Mouse (Mus musculus) thymus, postnatal 4 days (tissue): ENCODE measurements around the gene Nt5c3.
"Not testable (repeated sequence)": the region's sequence is repeated elsewhere in the genome, so short reads cannot be mapped to it uniquely, and the experiment has no call there.

Experiments
- DNase-seq: peaks from one replicate; pipeline ENCODE4 v3.0.0; 2021

The Nt5c3 gene

DNA sequence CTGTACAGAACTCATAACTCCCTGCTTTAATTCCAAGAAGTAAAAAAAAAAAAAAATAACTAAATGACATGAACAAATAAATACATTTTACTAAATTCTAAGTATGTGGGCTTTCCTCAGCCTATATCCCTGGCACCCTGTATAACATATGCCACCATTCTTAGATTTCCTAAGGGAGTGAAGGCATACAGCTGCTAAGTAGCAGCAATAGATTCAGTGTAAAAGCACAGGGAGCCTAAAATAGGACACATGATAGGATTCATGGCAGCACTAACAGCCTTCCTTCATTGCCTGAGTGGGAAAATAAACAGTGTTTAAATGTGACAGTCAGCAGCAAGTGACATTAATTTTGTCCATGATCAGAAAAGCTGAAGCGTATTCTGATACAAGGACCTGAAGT is 19.4 kb downstream of the Nt5c3 start:
- DNase-seq: no peak

DNA sequence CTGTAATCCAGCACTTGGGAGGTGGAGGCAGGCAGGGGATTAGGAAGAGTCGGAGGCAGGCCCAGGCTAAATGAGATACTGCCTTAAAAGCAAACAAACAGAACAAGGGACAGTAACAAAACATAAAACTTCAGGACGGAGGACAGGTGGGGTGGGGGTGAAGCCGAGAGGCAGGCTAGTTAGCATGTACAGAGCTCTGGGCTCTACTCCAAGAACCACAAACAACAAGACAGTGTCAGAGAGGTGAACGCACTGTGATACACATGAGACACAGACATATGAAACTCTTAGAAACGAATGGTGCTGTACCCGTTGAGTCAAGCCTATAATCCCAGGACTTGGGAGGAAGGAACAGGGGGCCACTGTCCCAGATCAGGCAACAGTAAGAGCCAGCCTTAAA is 19.9 kb downstream of the Nt5c3 start:
- no peak for DNase-seq

DNA sequence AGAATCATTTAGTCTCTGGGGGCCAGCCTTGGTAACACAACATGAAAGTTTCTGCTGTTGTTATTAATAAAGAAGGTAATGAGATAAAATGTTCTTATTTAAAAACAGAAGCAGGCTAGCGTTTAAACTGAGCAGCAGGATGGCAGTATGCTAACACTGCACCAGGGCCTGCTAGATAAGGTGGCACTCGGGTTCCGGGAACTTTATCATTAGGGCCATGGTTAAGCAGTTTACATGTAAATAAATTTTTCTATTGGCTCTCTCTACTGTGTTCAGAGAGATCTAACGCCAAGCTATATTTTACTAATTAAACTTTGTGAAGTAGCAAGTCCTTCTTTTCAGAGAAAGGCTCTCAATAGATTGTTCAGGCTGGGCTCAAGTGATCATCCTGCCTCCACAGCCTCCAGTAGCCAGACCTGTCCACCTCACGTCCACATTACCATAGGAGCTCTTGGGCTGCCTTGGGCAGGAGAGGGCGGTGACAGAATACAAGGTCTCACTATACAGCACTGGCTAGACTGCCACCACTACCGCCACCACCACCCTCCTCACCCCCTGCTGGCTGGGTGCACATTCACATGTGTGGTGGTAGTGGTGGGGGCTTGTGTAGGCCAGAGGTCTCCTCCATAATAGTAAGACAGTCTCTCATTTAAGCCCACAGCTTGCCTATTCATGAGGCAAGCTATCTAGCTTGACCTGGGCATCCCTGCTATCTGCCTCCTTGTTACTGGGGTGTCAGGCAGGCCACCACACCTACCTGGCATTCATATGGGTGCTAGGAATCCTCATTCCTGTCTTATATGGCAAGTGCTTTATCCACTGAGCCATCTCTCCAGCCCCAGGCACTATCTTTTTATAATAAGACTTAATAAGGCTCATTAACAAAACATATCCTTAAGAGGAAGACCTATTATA is 20.9 kb downstream of the Nt5c3 start:
- peak; percentile 31 for DNase-seq

DNA sequence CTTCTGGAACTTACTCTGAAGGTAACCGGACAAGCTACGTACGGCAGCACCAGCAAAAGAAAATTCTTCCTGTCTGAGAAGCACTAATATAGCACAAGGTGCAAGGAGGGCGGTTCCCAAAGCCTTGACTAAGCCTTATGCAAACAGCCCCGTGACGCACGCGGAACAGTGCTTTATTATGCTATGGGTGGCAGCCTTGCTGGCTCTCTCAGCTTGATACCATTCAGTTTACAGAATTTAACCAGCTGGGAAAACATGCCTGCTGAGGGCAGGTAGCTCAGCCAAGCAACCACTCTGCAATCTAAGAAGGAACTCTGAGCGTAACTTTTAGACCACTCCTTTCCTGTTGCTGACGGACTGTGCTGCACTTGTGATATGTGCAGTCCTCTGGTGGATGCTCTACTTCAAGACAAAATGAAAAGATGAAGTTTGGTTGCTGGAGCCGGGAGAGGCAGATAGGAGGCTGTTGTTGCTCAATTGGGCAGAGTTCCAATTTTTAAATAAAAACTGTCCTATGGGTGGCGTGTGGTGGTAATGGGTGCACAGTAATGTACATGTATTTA is 21.8 kb downstream of the Nt5c3 start:
- peak; percentile 62 for DNase-seq

DNA sequence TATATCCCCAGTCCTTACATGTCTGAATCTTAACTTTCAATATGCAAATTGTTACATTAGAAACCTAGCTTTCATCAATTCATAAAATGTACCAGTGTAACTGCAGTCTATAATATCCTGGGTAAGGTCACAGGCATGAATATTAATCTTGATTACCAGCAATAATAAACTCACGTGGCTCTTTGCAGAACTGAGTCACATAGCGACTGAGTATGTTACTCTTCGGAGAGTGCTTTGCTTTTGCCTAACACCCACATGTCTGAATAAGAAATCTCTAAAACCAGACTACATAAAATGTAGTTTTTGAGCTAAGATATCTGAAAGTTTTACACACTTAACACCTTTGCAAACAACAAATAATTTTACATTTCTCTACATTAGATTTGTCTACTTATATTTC is 22.4 kb downstream of the Nt5c3 start:
- DNase-seq: no peak

DNA sequence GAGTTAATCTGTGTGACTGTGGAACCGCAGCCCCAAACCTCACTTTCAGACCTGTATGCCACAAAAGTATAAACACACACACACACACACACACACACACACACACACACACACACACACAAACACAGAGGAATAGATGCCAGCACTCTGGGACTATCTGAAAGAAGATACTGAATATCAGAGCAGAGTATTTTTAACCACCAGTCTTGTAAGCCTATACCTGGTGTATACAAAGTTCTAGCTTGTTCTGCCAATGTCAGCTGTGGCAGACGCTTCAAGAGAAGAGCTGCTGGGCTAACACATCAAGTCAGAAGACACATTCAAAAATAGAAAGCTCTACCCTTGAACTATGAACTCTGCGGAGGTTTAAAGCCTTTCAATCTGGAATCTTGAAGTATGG is 24.1 kb downstream of the Nt5c3 start:
- no peak for DNase-seq

- DNase-seq: no peak
These were observed 33.0 kb downstream of the Nt5c3 start for GRCm38 (mm10) chr6:56890762-56891161.

GRCm38 (mm10) chr6:56888561-56888960 is 35.2 kb downstream of the Nt5c3 start:
- DNase-seq: no peak

DNA sequence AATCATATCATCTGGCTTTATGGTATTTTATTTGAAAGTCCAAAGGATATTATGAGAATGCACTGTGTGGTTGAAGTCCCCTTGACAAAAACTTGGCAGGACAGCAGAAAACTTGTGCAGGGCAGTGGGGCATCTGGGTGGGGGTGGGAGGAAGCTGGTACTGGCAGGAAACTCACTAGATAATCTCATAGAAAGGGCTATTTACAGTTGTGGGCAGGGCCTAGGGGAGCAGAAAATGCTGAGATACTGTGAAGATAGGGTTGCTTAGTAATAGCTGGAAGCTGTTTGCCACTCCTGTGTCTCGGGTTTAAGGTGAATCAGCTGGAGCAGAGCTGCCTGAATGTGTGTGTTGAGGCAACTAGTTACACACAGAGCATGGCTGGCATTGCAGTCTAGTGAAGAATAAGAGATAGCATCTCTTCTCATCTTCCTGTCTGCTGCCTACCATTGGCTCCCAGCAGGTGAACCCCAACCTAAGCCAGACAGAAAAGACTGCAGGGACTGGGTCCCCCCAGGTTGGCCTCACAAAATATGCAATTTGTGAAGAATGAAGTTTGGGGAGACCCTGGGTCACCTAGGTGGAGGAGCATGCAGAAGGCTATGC is 44.3 kb downstream of the Nt5c3 start:
- DNase-seq: no peak

GRCm38 (mm10) chr6:56877985-56878384 is 45.7 kb downstream of the Nt5c3 start:
- DNase-seq: peak; percentile 27

- no peak for DNase-seq
These were observed 46.9 kb downstream of the Nt5c3 start for GRCm38 (mm10) chr6:56876870-56877269.

- DNase-seq: no peak
These were observed 53.7 kb downstream of the Nt5c3 start for GRCm38 (mm10) chr6:56870027-56870426.

DNA sequence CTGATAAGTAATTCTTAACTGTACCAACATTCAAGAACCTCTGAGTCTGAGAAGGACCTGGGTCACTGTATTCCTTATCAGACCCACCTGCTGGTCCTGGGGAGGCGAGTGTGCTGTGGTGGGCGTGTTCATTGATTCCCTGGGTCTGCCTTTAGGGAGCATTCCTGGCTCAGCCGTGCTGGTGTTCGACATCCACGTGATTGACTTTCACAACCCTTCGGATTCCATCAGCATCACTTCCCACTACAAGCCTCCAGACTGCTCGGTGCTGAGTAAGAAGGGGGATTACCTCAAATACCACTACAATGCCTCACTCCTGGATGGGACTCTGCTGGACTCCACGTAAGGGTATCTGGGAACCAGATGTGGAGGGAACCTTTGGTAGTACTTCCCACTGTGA is 55.2 kb downstream of the Nt5c3 start:
- no peak for DNase-seq

DNA sequence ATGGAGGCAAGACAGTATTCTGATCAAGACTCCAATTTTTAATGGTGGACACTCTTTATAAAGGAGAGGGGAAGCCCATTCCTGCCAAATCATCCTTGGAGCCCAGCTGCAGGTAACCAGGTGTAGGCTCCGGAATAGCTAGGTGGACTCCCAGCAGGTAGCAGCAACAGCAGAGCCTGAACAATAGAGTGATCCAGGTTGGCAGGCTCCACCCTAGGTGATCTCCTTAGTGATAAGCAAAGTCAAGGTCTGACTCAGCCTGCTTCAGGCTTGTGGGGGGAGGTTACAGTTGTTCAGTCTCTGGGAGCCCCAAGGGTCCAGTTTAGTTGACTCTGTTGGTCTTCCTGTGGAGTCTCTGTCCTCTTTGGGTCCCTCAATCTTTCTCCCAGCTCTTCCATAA is 56.8 kb downstream of the Nt5c3 start:
- DNase-seq: not testable (repeated sequence)

GRCm38 (mm10) chr6:56860205-56860848 is 63.4 kb downstream of the Nt5c3 start:
- DNase-seq: no peak

- no peak for DNase-seq
These were observed 67.0 kb downstream of the Nt5c3 start for GRCm38 (mm10) chr6:56856748-56857147.

DNA sequence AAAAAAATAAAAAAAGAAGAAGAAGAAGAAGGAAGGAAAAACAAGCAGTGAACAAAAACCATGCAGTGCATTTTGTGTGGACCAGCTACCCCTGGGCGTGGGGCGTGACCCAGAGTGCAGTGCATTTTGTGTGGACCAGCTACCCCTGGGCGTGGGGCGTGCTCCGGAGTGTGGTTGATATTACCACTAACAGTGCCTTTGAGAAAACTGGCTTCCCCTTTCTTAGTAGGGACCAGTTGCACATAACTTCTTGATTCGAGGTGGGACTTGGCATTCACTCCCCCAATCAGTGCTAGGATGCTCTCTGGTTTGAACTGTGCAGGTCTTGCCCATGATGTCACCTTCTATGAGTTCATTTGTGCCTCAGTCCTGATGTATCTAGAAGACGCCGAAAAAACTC is 68.9 kb downstream of the Nt5c3 start:
- DNase-seq: no peak

- no peak for DNase-seq
These were observed 73.4 kb downstream of the Nt5c3 start for GRCm38 (mm10) chr6:56850315-56850714.

- DNase-seq: no peak
These were observed 74.8 kb downstream of the Nt5c3 start for GRCm38 (mm10) chr6:56848974-56849373.

DNA sequence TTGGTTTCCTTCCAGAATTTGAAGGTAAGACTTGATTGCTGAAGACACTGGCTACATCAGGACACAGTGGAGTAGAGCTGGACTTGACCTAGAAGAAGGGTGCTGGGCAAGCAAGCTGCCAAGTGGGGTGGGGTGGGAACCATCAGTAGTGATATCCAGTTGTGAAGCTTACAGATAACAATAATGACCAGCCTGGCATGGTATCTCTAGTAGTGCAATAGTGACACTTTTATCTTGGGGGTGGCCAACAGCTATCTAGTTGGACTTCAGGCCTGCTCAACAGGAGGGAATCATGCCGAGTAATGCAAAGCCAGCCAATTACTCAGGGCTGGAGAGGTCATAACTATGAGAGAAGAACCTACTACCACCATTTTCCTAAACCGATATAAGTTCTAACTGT is 79.4 kb downstream of the Nt5c3 start:
- no peak for DNase-seq

- DNase-seq: no peak
These were observed 80.5 kb downstream of the Nt5c3 start for GRCm38 (mm10) chr6:56843229-56843628.

DNA sequence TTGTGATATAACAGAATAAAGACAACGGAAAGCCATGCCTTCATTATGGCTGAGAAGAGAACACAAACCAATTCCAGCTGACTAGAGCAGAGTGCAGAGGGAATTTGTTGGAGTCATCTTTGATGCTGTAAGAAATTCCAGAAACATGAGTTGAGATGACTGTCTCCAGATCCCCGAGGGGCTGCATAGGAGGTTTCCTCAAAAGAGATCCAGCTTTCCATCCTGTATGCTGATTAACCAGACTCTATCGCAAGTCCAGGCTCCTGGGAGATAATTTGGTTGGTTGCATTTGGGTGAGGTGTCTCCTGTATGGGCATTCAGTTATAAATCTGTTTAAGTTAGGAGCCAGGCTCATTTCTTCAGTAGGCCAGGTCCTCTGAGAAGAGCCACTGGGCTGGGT is 86.1 kb downstream of the Nt5c3 start:
- no peak for DNase-seq

- no peak for DNase-seq
These were observed 86.6 kb downstream of the Nt5c3 start for GRCm38 (mm10) chr6:56837166-56837565.

DNA sequence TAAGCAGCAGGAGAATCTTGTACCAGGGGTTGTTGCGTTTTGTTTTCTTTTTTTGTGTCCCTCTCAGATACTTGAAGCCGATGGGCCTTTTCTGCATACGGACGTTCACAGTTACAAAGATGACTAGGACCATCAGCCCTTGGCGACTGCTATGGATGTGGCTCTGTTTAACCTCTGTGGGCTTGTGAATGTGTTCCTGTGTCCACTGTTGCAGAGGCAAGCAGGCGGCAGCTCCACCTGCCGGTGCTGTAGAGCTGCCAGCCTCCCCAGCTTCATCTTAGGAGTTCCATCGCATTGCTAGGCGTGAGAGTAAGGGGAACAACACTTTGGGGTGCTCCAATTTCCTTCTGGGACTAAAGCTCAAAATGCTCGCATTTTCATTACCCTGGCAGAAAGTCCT is 88.2 kb downstream of the Nt5c3 start:
- DNase-seq: no peak
